Mouse (Mus musculus) R1 (cell line): Measurements from ENCODE around the gene Nadk.

Experiments used
- DNase-seq: peaks from one replicate; pipeline ENCODE4 v3.0.0-alpha.2; 2018; ENCODE audit warnings: low read depth, low spot score

The Nadk gene

GRCm38 (mm10) chr4:155602753-155603152 lies 40.6 kb downstream of the Nadk start:
- DNase-seq = no peak

GRCm38 (mm10) chr4:155603801-155604200 lies 41.6 kb downstream of the Nadk start:
- peak; percentile 9 for DNase-seq

- DNase-seq = no peak
These were observed 43.0 kb downstream of the Nadk start for GRCm38 (mm10) chr4:155605132-155605531.

GRCm38 (mm10) chr4:155606825-155607224 lies 44.6 kb downstream of the Nadk start:
- DNase-seq = no peak

- no peak for DNase-seq
These were observed 49.7 kb downstream of the Nadk start for GRCm38 (mm10) chr4:155611860-155612259.

- DNase-seq = no peak
These were observed 51.1 kb downstream of the Nadk start for GRCm38 (mm10) chr4:155613264-155613663.

GRCm38 (mm10) chr4:155618321-155618720 lies 56.1 kb downstream of the Nadk start:
- no peak for DNase-seq

- peak; percentile 99 for DNase-seq
These were observed 62.4 kb downstream of the Nadk start, which contains the start of gene Cdk11b for GRCm38 (mm10) chr4:155624338-155625291. Cdk11b (plus strand) TSS chr4:155624854.

- DNase-seq = no peak
These were observed 68.1 kb downstream of the Nadk start for GRCm38 (mm10) chr4:155630267-155630666.

- DNase-seq = no peak
These were observed 73.8 kb downstream of the Nadk start for GRCm38 (mm10) chr4:155635766-155636499.
